ENCODE assay signal across 18 mouse cellular contexts in genomic region chr10:45779720-45780119, GRCm38 (mm10).
A peak's percentile ranks its signal among the peaks of the same experiment; 100 is the strongest.
DNase-seq lines count a peak whose midpoint lies in the region; ATAC-seq and TF ChIP-seq lines count a peak whose summit lies in the region.
"Had no signal": no experiment of that assay in that cellular context is flagged by ENCODE, and none has a peak within 500 bp of the region (broad histone marks: within the 10 kb centered on the region; RNA-seq: fewer than 3 reads in every experiment).

No protein-coding gene starts in this region.

- no peak for DNase-seq in layer of hippocampus, adult 2 months (ENCODE audit: low spot score in 2 of 2)
- no peak for DNase-seq in layer of hippocampus, postnatal 14 days (ENCODE audit: low spot score in 2 of 2)
- DNase-seq in midbrain, postnatal 0 days (ENCODE audit: low spot score): peak; percentile 5
- no peak for DNase-seq in midbrain, embryonic 14.5 days
- peak; percentile 33 for DNase-seq in embryo, embryonic 9.5 days (ENCODE audit: extremely low spot score)
- no peak for DNase-seq in heart, adult 18-20 months
- no peak for DNase-seq in frontal cortex, postnatal 25 days (ENCODE audit: low spot score in 2 of 2)
- DNase-seq: cerebellum, adult 9-11 months; gastrocnemius, postnatal 36 days; heart, postnatal 14 days; kidney, adult 18-20 months; kidney, postnatal 14 days; layer of hippocampus, adult 9-11 months had no signal

- no peaks in the 10 kb centered on the region for H3K9me3 ChIP-seq in midbrain, postnatal 0 days (ENCODE audit: low read length)
- H3K9me3 ChIP-seq in midbrain, embryonic 14.5 days (ENCODE audit: control insufficient read depth, low read length): no peaks in the 10 kb centered on the region
- H3K9me3 ChIP-seq: embryonic facial prominence, embryonic 12.5 days; hindbrain, embryonic 15.5 days; stomach, embryonic 15.5 days had no signal

- no peak overlapping the region for H3K4me3 ChIP-seq in layer of hippocampus, adult 2 months
- no peak overlapping the region for H3K4me3 ChIP-seq in midbrain, postnatal 0 days (ENCODE audit: low read depth, low read length)
- no peak overlapping the region for H3K4me3 ChIP-seq in midbrain, embryonic 14.5 days (replicated peaks; ENCODE audit: low read depth, low read length)
- H3K4me3 ChIP-seq: embryonic facial prominence, embryonic 12.5 days; hindbrain, embryonic 15.5 days; stomach, embryonic 15.5 days had no signal

- H3K4me2 ChIP-seq in midbrain, postnatal 0 days (ENCODE audit: low read depth, low read length, poor library complexity, severe bottlenecking): no peak overlapping the region
- no peak overlapping the region for H3K4me2 ChIP-seq in midbrain, embryonic 14.5 days (ENCODE audit: low read length)
- H3K4me2 ChIP-seq: embryonic facial prominence, embryonic 12.5 days; heart, embryonic 11.5 days; hindbrain, embryonic 15.5 days; stomach, embryonic 15.5 days had no signal

- ATAC-seq in midbrain, postnatal 0 days (ENCODE audit: low FRiP score): no peak
- ATAC-seq in midbrain, embryonic 14.5 days (ENCODE audit: low FRiP score, low TSS enrichment): no peak

- no peaks in the 10 kb centered on the region for H3K36me3 ChIP-seq in midbrain, postnatal 0 days (ENCODE audit: insufficient read depth, low read length)
- no peaks in the 10 kb centered on the region for H3K36me3 ChIP-seq in midbrain, embryonic 14.5 days (ENCODE audit: control insufficient read depth, insufficient read depth, low read length)
- H3K36me3 ChIP-seq: embryonic facial prominence, embryonic 12.5 days; hindbrain, embryonic 15.5 days; stomach, embryonic 15.5 days had no signal

- peaks cover 7% of the 10 kb centered on the region for H3K4me1 ChIP-seq in midbrain, postnatal 0 days (ENCODE audit: insufficient read depth, low read length)
- no peaks in the 10 kb centered on the region for H3K4me1 ChIP-seq in midbrain, embryonic 14.5 days (ENCODE audit: control insufficient read depth, insufficient read depth, low read length)
- H3K4me1 ChIP-seq: hindbrain, embryonic 15.5 days; stomach, embryonic 15.5 days had no signal

- no peaks in the 10 kb centered on the region for H3K27me3 ChIP-seq in midbrain, postnatal 0 days (ENCODE audit: insufficient read depth, low read length)
- H3K27me3 ChIP-seq in midbrain, embryonic 14.5 days (ENCODE audit: control insufficient read depth, insufficient read depth, low read length): no peaks in the 10 kb centered on the region
- H3K27me3 ChIP-seq: embryonic facial prominence, embryonic 12.5 days; hindbrain, embryonic 15.5 days; stomach, embryonic 15.5 days had no signal

- WGBS in midbrain, postnatal 0 days: 13% methylated on average over 6 of the region's 6 CpGs
- 15% methylated on average over 6 of the region's 6 CpGs for WGBS in midbrain, embryonic 14.5 days

- no peak for TF ChIP-seq CTCF in layer of hippocampus, adult 2 months (conservative IDR thresholded peaks at IDR 0.05)
- TF ChIP-seq CTCF in midbrain, postnatal 0 days (IDR thresholded peaks at IDR 0.05): no peak

- H3K27ac ChIP-seq in layer of hippocampus, adult 2 months: peak overlapping the region; percentile 50
- no peak overlapping the region for H3K27ac ChIP-seq in midbrain, postnatal 0 days (ENCODE audit: low read depth, low read length)
- H3K27ac ChIP-seq in midbrain, embryonic 14.5 days (replicated peaks; ENCODE audit: low read depth, low read length): no peak overlapping the region
- H3K27ac ChIP-seq: embryonic facial prominence, embryonic 12.5 days; hindbrain, embryonic 15.5 days; macrophage; stomach, embryonic 15.5 days had no signal

- no peak overlapping the region for H3K9ac ChIP-seq in midbrain, postnatal 0 days (replicated peaks; ENCODE audit: low read length, poor library complexity, severe bottlenecking)
- no peak overlapping the region for H3K9ac ChIP-seq in midbrain, embryonic 14.5 days (replicated peaks; ENCODE audit: low read length)
- H3K9ac ChIP-seq: embryonic facial prominence, embryonic 12.5 days; hindbrain, embryonic 15.5 days; stomach, embryonic 15.5 days had no signal

Comparison
In these comparisons a context has a peak if more than half of its experiments do, and no peak if none do; other contexts are left out.
1. DNase-seq: peak in midbrain, postnatal 0 days (single experiment) and embryo, embryonic 9.5 days (single experiment); none in layer of hippocampus, adult 2 months (0 of 2), layer of hippocampus, postnatal 14 days (0 of 2), midbrain, embryonic 14.5 days (single experiment), heart, adult 18-20 months (0 of 2) and frontal cortex, postnatal 25 days (0 of 2).